Mouse (Mus musculus) embryonic facial prominence, embryonic 10.5 days (tissue): ENCODE measurements at regions not wholly inside any gene's neighbourhood (a gene's known extent, or its start where the extent isn't known, plus 50 kb on each side); places are given as distances from the start of the nearest gene placed in this dataset.

Experiments
- DNase-seq: peaks from one replicate; pipeline ENCODE4 v3.0.0-alpha.2; 2017; ENCODE audit warnings: low spot score
- H3K27ac ChIP-seq: fragments of 300-500 bp; sonication (generic); replicated peaks from 2 replicates; pipeline ENCODE4 v1.5.1; 2016; ENCODE audit warnings: mild to moderate bottlenecking
- H3K27me3 ChIP-seq: fragments of 300-500 bp; sonication (generic); replicated peaks from 2 replicates; pipeline ENCODE4 v1.6.1; 2016; ENCODE audit warnings: low read depth, mild to moderate bottlenecking; ENCODE audit not compliant: poor library complexity, severe bottlenecking
- H3K36me3 ChIP-seq: fragments of 300-500 bp; sonication (generic); replicated peaks from 2 replicates; pipeline ENCODE4 v1.6.1; 2016; ENCODE audit warnings: mild to moderate bottlenecking, moderate library complexity
- H3K4me1 ChIP-seq: fragments of 300-500 bp; sonication (generic); 2 replicates; pipeline ENCODE4 v1.6.1; 2016
- H3K4me3 ChIP-seq: fragments of 300-500 bp; sonication (generic); 2 replicates; pipeline ENCODE4 v1.5.1; 2016; ENCODE audit warnings: mild to moderate bottlenecking, moderate library complexity
- H3K9me3 ChIP-seq: fragments of 300-500 bp; sonication (generic); 2 replicates; pipeline ENCODE4 v1.6.1; 2016; ENCODE audit warnings: mild to moderate bottlenecking
- WGBS: fragments of 180-500 bp; shearing (Covaris S2); methylation state at CpG from one replicate; pipeline ENCODE4 v1.1.7; 2016; 5-methylcytosine and 5-hydroxymethylcytosine counted together

DNA sequence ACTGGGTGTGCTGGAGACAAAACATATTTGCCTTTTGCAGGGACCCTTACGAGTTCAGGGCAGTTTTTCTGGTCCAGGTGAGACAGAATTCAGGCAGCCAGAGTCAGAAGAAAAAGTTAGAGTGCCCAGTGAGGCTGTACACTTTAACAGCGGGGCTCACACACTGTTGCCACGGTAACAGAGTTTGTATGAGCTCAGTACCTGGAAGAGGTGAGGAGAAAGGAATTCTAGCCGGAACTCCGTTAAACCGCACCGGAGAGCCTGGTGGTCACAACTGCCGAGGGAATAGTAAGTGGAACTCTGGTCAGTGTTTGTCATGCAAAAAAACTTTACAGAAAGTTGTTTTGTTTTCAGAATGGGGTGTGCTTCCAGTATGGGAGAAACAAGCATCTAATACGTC is 222.6 kb upstream of the Pabpc6 start:
- Histone ChIP-seq H3K9me3 (no peaks in the 10 kb centered on the region), H3K27ac (no peak overlapping the region), H3K4me1 (peaks cover 44% of the 10 kb centered on the region), H3K27me3 (peaks cover 4% of the 10 kb centered on the region; the same call in 1 of the 2 replicates), H3K4me3 (no peak overlapping the region), H3K36me3 (no peaks in the 10 kb centered on the region)
- WGBS = 83% methylated on average over 9 of the region's 9 CpGs
- DNase-seq = no peak

GRCm38 (mm10) chr17:9888494-9888893 is 219.0 kb upstream of the Pabpc6 start:
- Histone ChIP-seq H3K4me1 (peaks cover 25% of the 10 kb centered on the region), H3K27ac (no peak overlapping the region), H3K36me3 (no peaks in the 10 kb centered on the region), H3K4me3 (no peak overlapping the region), H3K9me3 (no peaks in the 10 kb centered on the region), H3K27me3 (peaks cover 4% of the 10 kb centered on the region; the same call in 1 of the 2 replicates)
- DNase-seq = no peak
- WGBS = 74% methylated on average over 4 of the region's 4 CpGs

DNA sequence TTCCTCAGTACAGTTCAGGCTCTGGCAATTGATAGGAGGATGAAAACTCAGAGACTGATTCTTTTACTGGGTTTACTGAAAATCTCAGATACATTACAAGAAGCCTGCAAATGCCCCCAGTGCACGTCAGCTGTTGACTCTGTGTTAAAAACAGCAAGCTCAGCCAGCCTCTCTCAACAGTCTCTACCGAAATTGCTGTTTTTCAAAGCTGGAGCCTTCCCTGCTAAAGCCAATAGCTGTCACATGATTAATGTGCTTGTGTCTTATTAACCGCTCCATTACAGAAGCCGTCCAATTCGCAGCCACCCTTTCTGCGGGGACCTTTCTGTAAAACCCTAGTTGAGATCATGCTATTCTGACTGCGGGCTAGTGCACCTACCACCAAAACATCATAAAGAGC is 215.6 kb upstream of the Pabpc6 start:
- no peak for DNase-seq
- H3K27ac ChIP-seq = no peak overlapping the region
- no peaks in the 10 kb centered on the region for H3K36me3 ChIP-seq

GRCm38 (mm10) chr17:9882639-9883226 is 213.2 kb upstream of the Pabpc6 start:
- DNase-seq = no peak
- no peaks in the 10 kb centered on the region for H3K9me3 ChIP-seq
- H3K27ac ChIP-seq = 0 out of 2 replicates have a peak overlapping the region, but pooled peaks have one; percentile 14
- 65% methylated on average over 9 of the region's 9 CpGs for WGBS
- H3K27me3 ChIP-seq = no peaks in the 10 kb centered on the region
- H3K4me3 ChIP-seq = no peak overlapping the region
- H3K4me1 ChIP-seq = no peaks in the 10 kb centered on the region; the same call in 1 of the 2 replicates
- no peaks in the 10 kb centered on the region for H3K36me3 ChIP-seq

More for the DNA sequence above, 215.6 kb upstream of the Pabpc6 start:
- Histone ChIP-seq H3K27me3 (no peaks in the 10 kb centered on the region), H3K4me1 (peaks cover 12% of the 10 kb centered on the region), H3K4me3 (no peak overlapping the region), H3K9me3 (no peaks in the 10 kb centered on the region)
- WGBS = 82% methylated on average over 7 of the region's 7 CpGs

- Histone ChIP-seq H3K4me3 (no peak overlapping the region), H3K27me3 (no peaks in the 10 kb centered on the region), H3K36me3 (no peaks in the 10 kb centered on the region), H3K27ac (no peak overlapping the region), H3K4me1 (no peaks in the 10 kb centered on the region; the same call in 1 of the 2 replicates), H3K9me3 (no peaks in the 10 kb centered on the region)
- 71% methylated on average over 12 of the region's 12 CpGs for WGBS
- no peak for DNase-seq
These were observed 210.2 kb upstream of the Pabpc6 start for GRCm38 (mm10) chr17:9879556-9880206.

DNA sequence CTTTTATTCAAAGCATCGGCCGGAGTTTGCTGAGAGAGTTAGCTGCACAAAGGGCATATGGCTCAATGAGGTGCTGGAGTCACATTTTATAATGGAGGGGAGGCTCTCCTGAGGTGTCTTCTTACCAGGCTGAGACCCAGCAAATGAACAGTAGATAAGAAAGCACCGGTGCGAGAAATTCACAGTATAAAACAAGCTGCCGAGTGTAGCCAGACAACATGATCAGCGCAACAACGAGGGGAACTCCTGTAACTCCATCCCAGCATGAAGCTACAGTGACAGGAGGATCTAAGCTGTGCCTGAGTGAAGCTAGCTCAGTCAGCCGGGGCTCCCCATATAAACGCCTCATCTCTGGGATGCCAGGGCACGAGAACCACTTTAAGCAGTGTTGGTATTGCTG is 204.2 kb upstream of the Pabpc6 start:
- Histone ChIP-seq H3K9me3 (no peaks in the 10 kb centered on the region), H3K4me1 (peaks cover under 1% of the 10 kb centered on the region; the same call in 1 of the 2 replicates), H3K27ac (no peak overlapping the region), H3K36me3 (no peaks in the 10 kb centered on the region), H3K4me3 (no peak overlapping the region), H3K27me3 (no peaks in the 10 kb centered on the region)
- WGBS = 77% methylated on average over 10 of the region's 10 CpGs
- no peak for DNase-seq

DNA sequence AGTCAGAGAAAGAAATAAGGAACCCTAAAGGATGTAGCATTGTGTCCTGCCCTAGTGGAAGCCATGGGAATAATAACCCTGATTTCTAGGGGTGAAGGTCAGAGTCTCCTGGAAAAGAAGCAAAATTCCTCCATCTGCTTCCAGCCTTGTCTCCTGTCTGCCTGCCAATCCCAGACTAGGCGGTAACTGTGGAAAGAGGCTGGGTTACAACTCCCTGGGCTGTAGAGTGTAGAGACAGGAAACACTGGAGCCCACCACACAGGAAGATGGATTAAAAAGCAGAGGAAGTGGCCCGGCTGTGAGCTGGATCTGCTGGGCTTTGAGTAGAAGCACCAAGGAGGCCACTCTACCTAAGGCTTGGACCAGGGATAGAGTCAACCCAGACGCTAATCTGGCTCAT is 200.7 kb upstream of the Pabpc6 start:
- no peaks in the 10 kb centered on the region for H3K27me3 ChIP-seq
- H3K4me1 ChIP-seq = peaks cover 4% of the 10 kb centered on the region
- no peak for DNase-seq
- 79% methylated on average over 3 of the region's 3 CpGs for WGBS
- H3K4me3 ChIP-seq = no peak overlapping the region
- H3K36me3 ChIP-seq = no peaks in the 10 kb centered on the region
- no peaks in the 10 kb centered on the region for H3K9me3 ChIP-seq
- no peak overlapping the region for H3K27ac ChIP-seq

GRCm38 (mm10) chr17:9868747-9869281 is 199.3 kb upstream of the Pabpc6 start:
- H3K27ac ChIP-seq = no peak overlapping the region
- WGBS = 76% methylated on average over 11 of the region's 11 CpGs
- no peak for DNase-seq
- H3K4me1 ChIP-seq = peaks cover 4% of the 10 kb centered on the region
- no peaks in the 10 kb centered on the region for H3K27me3 ChIP-seq
- H3K9me3 ChIP-seq = no peaks in the 10 kb centered on the region
- no peaks in the 10 kb centered on the region for H3K36me3 ChIP-seq
- H3K4me3 ChIP-seq = no peak overlapping the region

DNA sequence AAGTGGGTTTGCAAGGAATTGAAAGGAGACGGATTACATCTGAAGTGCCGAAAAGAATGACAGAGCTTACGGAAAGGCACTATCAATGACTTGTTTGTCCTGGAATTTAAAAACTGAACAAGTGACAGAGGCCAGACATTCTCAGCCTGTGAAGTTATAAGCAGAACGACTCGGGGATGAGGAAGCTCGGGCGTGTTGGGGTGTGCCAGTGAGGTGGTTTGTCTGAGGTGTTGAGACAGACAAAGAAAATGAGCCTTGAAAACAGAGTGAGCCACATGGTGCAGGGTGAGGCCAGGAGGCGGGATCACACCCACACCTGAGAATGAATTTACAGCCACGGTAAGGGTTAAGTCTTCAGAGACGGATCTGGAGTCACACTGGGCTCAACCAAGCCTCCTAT is 194.7 kb upstream of the Pabpc6 start:
- no peaks in the 10 kb centered on the region for H3K27me3 ChIP-seq
- 79% methylated on average over 10 of the region's 10 CpGs for WGBS
- no peaks in the 10 kb centered on the region for H3K9me3 ChIP-seq
- H3K4me3 ChIP-seq = no peak overlapping the region
- peaks cover 9% of the 10 kb centered on the region for H3K4me1 ChIP-seq
- H3K36me3 ChIP-seq = no peaks in the 10 kb centered on the region
- no peak for DNase-seq
- no peak overlapping the region for H3K27ac ChIP-seq

GRCm38 (mm10) chr17:9861923-9862854 is 192.7 kb upstream of the Pabpc6 start:
- no peak for DNase-seq
- Histone ChIP-seq H3K4me1 (0 out of 2 replicates have a peak, but pooled peaks cover 5% of the 10 kb centered on the region), H3K4me3 (no peak overlapping the region), H3K9me3 (no peaks in the 10 kb centered on the region), H3K36me3 (no peaks in the 10 kb centered on the region), H3K27ac (no peak overlapping the region), H3K27me3 (no peaks in the 10 kb centered on the region)
- 87% methylated on average over 15 of the region's 15 CpGs for WGBS

GRCm38 (mm10) chr17:9861346-9861745 is 191.8 kb upstream of the Pabpc6 start:
- Histone ChIP-seq H3K27ac (no peak overlapping the region), H3K27me3 (no peaks in the 10 kb centered on the region), H3K4me3 (no peak overlapping the region), H3K36me3 (no peaks in the 10 kb centered on the region), H3K4me1 (0 out of 2 replicates have a peak, but pooled peaks cover 5% of the 10 kb centered on the region), H3K9me3 (peaks cover 5% of the 10 kb centered on the region; the same call in 1 of the 2 replicates)
- DNase-seq = no peak
- WGBS = 82% methylated on average over 6 of the region's 6 CpGs

DNA sequence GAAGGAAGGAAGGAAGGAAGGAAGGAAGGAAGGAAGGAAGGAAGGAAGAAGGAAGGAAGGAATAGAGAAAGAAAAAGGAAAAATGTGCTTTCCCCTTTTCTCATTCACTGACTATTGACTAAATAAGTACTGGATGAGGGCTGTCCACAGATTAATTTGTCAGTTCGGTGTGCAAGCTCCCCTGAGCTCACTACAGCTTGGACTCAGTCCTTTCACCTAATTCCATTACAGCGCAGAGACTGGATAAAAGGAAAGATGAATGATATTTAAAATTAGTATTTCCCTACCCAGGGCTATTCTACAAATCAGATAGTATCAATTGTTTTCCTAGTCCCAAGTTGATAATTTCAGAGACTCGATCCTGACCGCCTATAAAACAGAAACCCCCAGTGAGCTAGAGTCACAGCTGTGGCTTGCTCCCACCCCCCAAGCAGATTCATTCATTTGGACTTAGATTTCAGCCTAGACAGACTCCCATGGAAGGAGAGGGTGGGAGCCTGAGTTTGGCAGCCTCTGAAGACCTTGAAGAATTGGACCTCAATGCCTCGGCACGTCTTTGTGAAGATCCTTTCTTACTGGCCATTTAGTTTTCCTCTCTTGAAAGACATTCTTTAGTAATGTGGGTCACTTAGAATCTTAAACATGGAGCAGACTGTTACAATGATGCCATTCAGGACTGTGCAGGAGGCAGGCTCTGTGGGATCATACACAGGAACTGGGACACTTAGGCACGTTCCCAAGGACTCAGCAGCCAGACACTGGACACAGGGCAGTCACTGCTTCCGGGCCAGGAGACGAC is 179.2 kb upstream of the Pabpc6 start:
- Histone ChIP-seq H3K27me3 (no peaks in the 10 kb centered on the region), H3K9me3 (no peaks in the 10 kb centered on the region), H3K4me1 (peaks cover 4% of the 10 kb centered on the region; the same call in 1 of the 2 replicates), H3K27ac (no peak overlapping the region), H3K36me3 (no peaks in the 10 kb centered on the region), H3K4me3 (no peak overlapping the region)
- WGBS = 54% methylated on average over 9 of the region's 9 CpGs
- DNase-seq = peak; percentile 11
